Mouse (Mus musculus) hindbrain, embryonic 12.5 days (tissue): ENCODE measurements at regions not wholly inside any gene's neighbourhood (a gene's known extent, or its start where the extent isn't known, plus 50 kb on each side); places are given as distances from the start of the nearest gene placed in this dataset.

Experiments used
- ATAC-seq: fragments of 200-750 bp; cut with Nextera tagmentation; 2 replicates; pipeline ENCODE4 v1.8.0; 2017; ENCODE audit warnings: moderate TSS enrichment; ENCODE audit not compliant: low FRiP score
- H3K27ac ChIP-seq: fragments of 300-500 bp; sonication (generic); 2 replicates; pipeline ENCODE4 v1.5.1; 2016; ENCODE audit warnings: mild to moderate bottlenecking
- H3K27me3 ChIP-seq: fragments of 300-500 bp; sonication (generic); 2 replicates; pipeline ENCODE4 v1.6.1; 2016; ENCODE audit warnings: mild to moderate bottlenecking
- H3K36me3 ChIP-seq: fragments of 300-500 bp; sonication (generic); 2 replicates; pipeline ENCODE4 v1.6.1; 2016; ENCODE audit warnings: mild to moderate bottlenecking
- H3K4me1 ChIP-seq: fragments of 300-500 bp; sonication (generic); 2 replicates; pipeline ENCODE4 v1.6.1; 2016
- H3K4me2 ChIP-seq: fragments of 300-500 bp; sonication (generic); replicated peaks from 2 replicates; pipeline ENCODE4 v1.6.1; 2016; ENCODE audit warnings: mild to moderate bottlenecking
- H3K4me3 ChIP-seq: fragments of 300-500 bp; sonication (generic); 2 replicates; pipeline ENCODE4 v1.5.1; 2016; ENCODE audit warnings: mild to moderate bottlenecking
- H3K9ac ChIP-seq: fragments of 300-500 bp; sonication (generic); 2 replicates; pipeline ENCODE4 v1.6.1; 2016; ENCODE audit warnings: mild to moderate bottlenecking, moderate library complexity
- H3K9me3 ChIP-seq: fragments of 300-500 bp; sonication (generic); replicated peaks from 2 replicates; pipeline ENCODE4 v1.6.1; 2016; ENCODE audit warnings: mild to moderate bottlenecking
- WGBS: fragments of 180-500 bp; shearing (Covaris S2); methylation state at CpG from one replicate; pipeline ENCODE4 v1.1.7; 2016; 5-methylcytosine and 5-hydroxymethylcytosine counted together

GRCm38 (mm10) chr5:104728399-104728798, 131.5 kb downstream of the Zfp951 start:
- ATAC-seq: no peak
- Histone ChIP-seq H3K9me3 (peaks cover 25% of the 10 kb centered on the region; the same call in 1 of the 2 replicates), H3K27ac (no peak overlapping the region), H3K4me3 (no peak overlapping the region), H3K36me3 (no peaks in the 10 kb centered on the region), H3K27me3 (no peaks in the 10 kb centered on the region), H3K9ac (no peak overlapping the region), H3K4me2 (no peak overlapping the region), H3K4me1 (no peaks in the 10 kb centered on the region)

- WGBS: 84% methylated on average over 5 of the region's 5 CpGs
- no peak overlapping the region for H3K4me2 ChIP-seq
- no peak overlapping the region for H3K4me3 ChIP-seq
These were observed 137.3 kb downstream of the Zfp951 start for GRCm38 (mm10) chr5:104722601-104723000.

GRCm38 (mm10) chr5:104716956-104717355, 142.9 kb downstream of the Zfp951 start:
- 88% methylated on average over 11 of the region's 11 CpGs for WGBS
- no peaks in the 10 kb centered on the region for H3K36me3 ChIP-seq
- no peak overlapping the region for H3K4me2 ChIP-seq
- no peaks in the 10 kb centered on the region for H3K4me1 ChIP-seq
- peaks cover 64% of the 10 kb centered on the region for H3K9me3 ChIP-seq
- ATAC-seq: no peak
- no peak overlapping the region for H3K27ac ChIP-seq
- H3K9ac ChIP-seq: no peak overlapping the region
- no peaks in the 10 kb centered on the region for H3K27me3 ChIP-seq
- H3K4me3 ChIP-seq: no peak overlapping the region

More at GRCm38 (mm10) chr5:104722601-104723000, 137.3 kb downstream of the Zfp951 start:
- Histone ChIP-seq H3K36me3 (no peaks in the 10 kb centered on the region), H3K27me3 (no peaks in the 10 kb centered on the region), H3K27ac (no peak overlapping the region), H3K4me1 (no peaks in the 10 kb centered on the region), H3K9ac (no peak overlapping the region), H3K9me3 (peaks cover 29% of the 10 kb centered on the region)
- no peak for ATAC-seq
